Mouse (Mus musculus) C2C12 (cell line): ENCODE data around the gene Psma5. TPM values are rescaled to one million over a fixed set of nuclear protein-coding genes. Genes with fewer than 3 reads are reported as not detected.

Experiments
- H3K27me3 ChIP-seq: one replicate; pipeline ENCODE4 v1.6.1; 2011; ENCODE audit not compliant: control insufficient read depth, insufficient read depth, insufficient read length
- H3K36me3 ChIP-seq: one replicate; pipeline ENCODE4 v1.6.1; 2011; ENCODE audit not compliant: control insufficient read depth, insufficient read depth
- H3K4me3 ChIP-seq: one replicate; pipeline ENCODE4 v1.5.1; 2011; ENCODE audit warnings: mild to moderate bottlenecking, control low read depth; ENCODE audit not compliant: poor library complexity, insufficient read depth, severe bottlenecking
- H3K79me2 ChIP-seq: one replicate; pipeline ENCODE4 v1.6.1; 2011; ENCODE audit not compliant: control insufficient read depth, insufficient read depth
- H3K79me3 ChIP-seq: one replicate; pipeline ENCODE4 v1.6.1; 2011; ENCODE audit warnings: low read depth, control low read depth
- H3ac ChIP-seq: one replicate; pipeline ENCODE3; 2011; ENCODE audit warnings: low read depth; ENCODE audit not compliant: control insufficient read depth, insufficient read length
- CEBPB ChIP-seq: IDR thresholded peaks from one replicate; pipeline ENCODE4 v1.6.1; 2011; ENCODE audit warnings: low read depth, mild to moderate bottlenecking, control low read depth, moderate library complexity
- CTCF ChIP-seq: IDR thresholded peaks from one replicate; pipeline ENCODE4 v1.5.1; 2011; ENCODE audit not compliant: control insufficient read depth, insufficient read depth, insufficient read length
- FOSL1 ChIP-seq: IDR thresholded peaks from one replicate; pipeline ENCODE4 v1.8.0; 2011; ENCODE audit warnings: mild to moderate bottlenecking, low read length; ENCODE audit not compliant: poor library complexity, insufficient read depth, severe bottlenecking
- MAX ChIP-seq: IDR thresholded peaks from one replicate; pipeline ENCODE4 v1.6.1; 2011; ENCODE audit warnings: mild to moderate bottlenecking, control low read depth
- MYOD1 ChIP-seq: IDR thresholded peaks from one replicate; pipeline ENCODE4 v1.6.1; 2011; ENCODE audit warnings: low read depth; ENCODE audit not compliant: control insufficient read depth, insufficient read length
- MYOG ChIP-seq: IDR thresholded peaks from one replicate; pipeline ENCODE4 v1.6.1; 2011; ENCODE audit not compliant: control insufficient read depth, insufficient read length; ENCODE audit errors: extremely low read depth
- USF1 ChIP-seq: IDR thresholded peaks from one replicate; pipeline ENCODE4 v1.6.1; 2011; ENCODE audit warnings: low read depth, mild to moderate bottlenecking, control low read depth, moderate library complexity
- polyA plus RNA-seq: library from polyadenylated mRNA; unstranded; fragments of >200 nt; fragmentation: generic; extraction: Trizol; gene quantifications from one replicate; pipeline ENCODE4 v1.2.1, GENCODE M21; 2012; ENCODE audit warnings: missing spikeins

The Psma5 gene
- polyA plus RNA-seq, 1 experiment: 289 TPM

DNA sequence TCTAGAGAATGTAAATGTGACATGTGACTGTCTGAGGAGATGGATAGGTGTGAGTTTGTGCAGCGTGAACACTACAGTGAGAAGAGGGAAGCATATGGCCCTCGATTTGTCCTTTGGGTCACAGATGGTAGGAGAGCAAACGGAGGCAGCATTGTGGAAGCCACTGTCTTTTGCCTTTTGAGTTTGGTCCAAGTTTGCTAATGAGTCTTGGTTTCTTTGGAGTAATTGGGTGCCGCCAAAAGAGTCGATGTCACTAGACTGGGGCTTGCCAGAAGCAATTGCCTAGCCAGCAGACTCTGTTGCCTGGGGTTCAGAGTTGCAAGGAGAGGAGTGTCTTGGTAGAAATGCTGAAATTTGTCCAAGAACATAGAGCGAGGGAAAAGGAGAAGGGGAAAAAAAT, 44.9 kb upstream of the Psma5 start:
- TF ChIP-seq CTCF (no peak), CEBPB (no peak), USF1 (no peak), MYOD1 (no peak), MYOG (no peak)
- peaks cover 18% of the 10 kb centered on the region for H3K27me3 ChIP-seq
- H3K4me3 ChIP-seq: no peak overlapping the region
- H3ac ChIP-seq: no peak overlapping the region
- peaks cover 2% of the 10 kb centered on the region for H3K36me3 ChIP-seq
- H3K79me2 ChIP-seq: peaks cover 23% of the 10 kb centered on the region
- H3K79me3 ChIP-seq: peaks cover 6% of the 10 kb centered on the region

DNA sequence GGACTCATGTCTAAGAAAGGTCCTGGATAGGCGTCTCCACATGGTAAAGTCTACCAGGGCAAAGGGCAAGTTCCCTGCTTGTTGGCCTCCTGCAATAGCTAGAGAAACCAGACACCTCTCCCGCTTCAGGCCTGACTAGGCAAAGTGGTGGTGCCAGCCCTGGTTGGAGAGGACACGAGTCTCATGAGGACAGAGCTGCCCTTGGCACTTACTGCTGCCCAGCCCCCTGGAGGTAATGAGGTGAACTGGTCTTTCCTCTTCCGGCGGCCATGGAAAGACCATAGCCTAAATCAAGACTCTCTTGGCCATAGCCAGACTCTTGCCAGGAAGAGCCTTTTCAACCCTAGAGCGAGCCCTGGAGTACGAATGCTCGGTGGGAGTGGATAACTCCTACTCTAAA, 44.3 kb upstream of the Psma5 start:
- Histone ChIP-seq H3K79me3 (peaks cover 6% of the 10 kb centered on the region), H3K27me3 (peaks cover 21% of the 10 kb centered on the region), H3K36me3 (no peaks in the 10 kb centered on the region), H3ac (no peak overlapping the region), H3K4me3 (no peak overlapping the region), H3K79me2 (peaks cover 23% of the 10 kb centered on the region)
- TF ChIP-seq MYOD1 (no peak), MYOG (no peak), MAX (no peak), FOSL1 (no peak), CEBPB (no peak), CTCF (no peak), USF1 (no peak)

DNA sequence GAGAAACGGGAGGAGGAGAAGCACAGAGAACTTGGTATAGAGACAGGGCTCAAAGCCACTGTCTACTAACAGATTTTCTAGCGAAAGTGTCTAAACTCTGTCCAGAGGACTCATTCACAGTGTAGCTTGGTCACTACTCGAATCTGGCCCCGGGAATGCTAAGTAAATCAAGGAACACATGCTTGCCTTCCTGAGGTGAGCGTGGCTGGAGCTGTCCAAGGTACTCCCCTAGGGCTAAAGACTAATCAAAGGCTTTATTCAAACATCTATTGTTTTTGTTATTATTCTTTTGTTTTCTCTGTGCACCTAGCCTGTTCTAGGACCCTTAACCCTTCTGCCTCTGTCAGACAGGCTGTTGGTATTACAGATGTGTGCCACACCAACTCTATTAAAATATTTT, 42.0 kb upstream of the Psma5 start:
- H3ac ChIP-seq: no peak overlapping the region
- no peak overlapping the region for H3K4me3 ChIP-seq
- TF ChIP-seq USF1 (no peak), MAX (peak; percentile 70)
- peaks cover 43% of the 10 kb centered on the region for H3K27me3 ChIP-seq
- H3K79me2 ChIP-seq: peaks cover 3% of the 10 kb centered on the region
- H3K79me3 ChIP-seq: peaks cover 1% of the 10 kb centered on the region
- no peaks in the 10 kb centered on the region for H3K36me3 ChIP-seq

DNA sequence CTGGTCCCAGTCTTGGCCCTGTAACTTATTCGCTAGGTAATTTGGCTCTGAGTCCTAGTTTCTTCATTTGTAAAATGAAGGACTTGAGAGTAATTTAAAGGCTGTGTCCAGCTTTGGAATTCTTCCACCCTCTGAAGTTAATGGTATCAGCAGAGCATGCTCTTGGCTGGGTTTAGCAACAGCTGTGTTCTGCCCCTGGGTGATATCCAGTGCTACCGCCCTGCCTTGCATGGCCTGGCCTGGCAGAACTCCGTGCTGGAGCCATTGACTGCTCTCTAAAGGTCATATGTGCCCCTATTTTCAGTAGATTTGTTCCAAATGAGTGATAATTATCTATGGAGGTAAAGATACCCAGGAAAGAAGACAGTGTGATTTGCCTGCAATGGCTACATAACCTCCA, 36.1 kb upstream of the Psma5 start:
- peaks cover 70% of the 10 kb centered on the region for H3K27me3 ChIP-seq

GRCm38 (mm10) chr3:108225711-108226557, 30.8 kb upstream of the Psma5 start:
- H3K79me3 ChIP-seq: no peaks in the 10 kb centered on the region
- no peaks in the 10 kb centered on the region for H3K36me3 ChIP-seq
- TF ChIP-seq MYOG: no peak
- no peak for TF ChIP-seq USF1
- no peak for TF ChIP-seq CEBPB
- TF ChIP-seq MAX: no peak
- TF ChIP-seq CTCF: no peak
- no peak for TF ChIP-seq FOSL1
- no peak for TF ChIP-seq MYOD1
- H3ac ChIP-seq: no peak overlapping the region
- H3K79me2 ChIP-seq: no peaks in the 10 kb centered on the region
- H3K27me3 ChIP-seq: peaks cover 47% of the 10 kb centered on the region
- H3K4me3 ChIP-seq: no peak overlapping the region

More for the DNA sequence above, 36.1 kb upstream of the Psma5 start:
- H3ac ChIP-seq: no peak overlapping the region
- no peak overlapping the region for H3K4me3 ChIP-seq
- TF ChIP-seq MYOD1 (no peak), CTCF (no peak), FOSL1 (no peak), USF1 (no peak), MAX (no peak), MYOG (no peak), CEBPB (no peak)
- no peaks in the 10 kb centered on the region for H3K79me2 ChIP-seq
- no peaks in the 10 kb centered on the region for H3K79me3 ChIP-seq
- no peaks in the 10 kb centered on the region for H3K36me3 ChIP-seq
